Mouse (Mus musculus): Measurements from ENCODE around the gene Prr7. TPM values are rescaled to one million over a fixed set of nuclear protein-coding genes. Genes with fewer than 3 reads are reported as not detected.
"Not testable (repeated sequence)": the region's sequence is repeated elsewhere in the genome, so short reads cannot be mapped to it uniquely, and the experiment has no call there.

Gene Prr7
- total RNA-seq (2021): 10 to 100 TPM; 96.9 to 97.3 TPM

DNA sequence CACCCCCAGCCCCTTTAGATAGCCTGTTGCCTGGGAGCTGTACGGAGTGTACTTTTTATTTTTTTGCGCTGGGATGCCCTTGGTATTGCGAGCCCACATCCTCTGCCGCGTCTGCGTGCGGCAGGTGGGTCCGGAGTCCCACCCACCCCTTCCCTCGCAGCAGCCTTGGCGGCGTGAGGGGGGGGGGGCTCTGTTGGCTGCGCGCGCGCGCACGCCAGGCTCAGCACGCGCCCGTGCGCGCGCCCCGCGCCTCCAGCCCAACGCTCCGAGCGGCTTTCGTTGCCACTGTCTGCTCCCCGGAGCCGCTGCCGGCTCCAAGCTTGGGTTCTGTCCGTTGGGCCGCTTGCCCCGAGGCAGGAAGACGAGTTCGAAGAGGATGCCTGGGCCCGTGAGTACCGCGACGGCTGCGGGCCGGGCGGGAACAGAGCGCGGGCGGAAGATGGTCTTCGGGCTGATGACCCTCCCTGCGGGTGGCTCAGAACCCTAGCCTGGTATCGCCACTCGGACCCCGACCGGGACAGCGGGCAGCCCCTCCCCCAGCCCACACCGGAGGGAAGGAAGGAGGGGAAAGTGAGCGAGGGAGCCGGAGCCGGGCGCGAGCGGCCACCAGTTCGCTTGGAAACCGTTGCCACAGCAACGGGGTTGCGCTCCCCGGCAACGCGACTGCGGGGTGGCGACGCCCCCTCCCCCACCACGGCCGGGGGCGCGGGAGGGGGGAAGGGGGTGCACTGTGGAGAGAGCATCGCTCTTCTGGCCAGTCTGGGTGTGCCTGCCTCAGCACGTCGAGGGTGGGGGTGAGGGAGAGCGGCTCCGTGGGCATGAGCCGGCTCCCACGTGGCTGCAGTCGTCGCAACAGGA, at the start of gene Prr7:
Gene Prr7 (plus strand): TSS at position 241 of the 858 bp plus-strand sequence.
- peak; percentile 67 to 69 for DNase-seq (ENCODE audit: extremely low spot score in 1 of 2, low spot score in 1 of 2)

DNA sequence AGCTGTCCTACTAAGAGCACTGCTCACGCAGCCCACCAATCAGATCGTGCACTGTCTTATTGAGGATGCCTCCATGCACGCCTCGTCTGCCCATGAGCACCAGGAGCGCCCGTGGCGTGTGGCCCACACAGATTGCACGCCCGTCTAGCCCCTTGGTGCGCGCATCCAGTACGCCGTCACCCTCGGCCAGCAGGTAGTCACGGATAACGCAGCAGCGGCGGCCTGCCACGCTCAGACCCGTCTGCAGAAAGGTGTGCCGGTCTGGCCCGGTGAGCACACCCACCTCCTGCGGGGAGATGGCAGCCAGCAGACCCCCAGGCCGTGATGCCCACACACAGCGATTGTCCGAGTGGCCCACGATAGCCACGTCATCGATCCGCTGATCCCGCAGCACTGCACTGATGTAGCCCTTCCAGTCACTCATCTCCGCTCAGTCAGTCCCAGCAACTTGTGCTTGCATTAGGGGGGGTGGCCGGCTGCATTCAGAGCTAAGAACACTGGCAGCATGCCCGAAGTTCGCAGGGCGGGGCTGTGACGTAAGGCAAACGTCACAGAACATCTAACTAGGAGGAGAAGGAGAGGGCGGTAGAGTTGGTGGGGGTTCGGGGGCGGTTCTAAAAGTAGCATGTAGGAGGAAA, 49.2 kb upstream of the Prr7 start, which contains the start of gene Pfn3:
Gene Pfn3 (minus strand): TSS at position 490 of the 638 bp plus-strand sequence.
- peak in 1 of 2 experiments; percentile 64 for DNase-seq (ENCODE audit: extremely low spot score in 1 of 2, low spot score in 1 of 2)

DNA sequence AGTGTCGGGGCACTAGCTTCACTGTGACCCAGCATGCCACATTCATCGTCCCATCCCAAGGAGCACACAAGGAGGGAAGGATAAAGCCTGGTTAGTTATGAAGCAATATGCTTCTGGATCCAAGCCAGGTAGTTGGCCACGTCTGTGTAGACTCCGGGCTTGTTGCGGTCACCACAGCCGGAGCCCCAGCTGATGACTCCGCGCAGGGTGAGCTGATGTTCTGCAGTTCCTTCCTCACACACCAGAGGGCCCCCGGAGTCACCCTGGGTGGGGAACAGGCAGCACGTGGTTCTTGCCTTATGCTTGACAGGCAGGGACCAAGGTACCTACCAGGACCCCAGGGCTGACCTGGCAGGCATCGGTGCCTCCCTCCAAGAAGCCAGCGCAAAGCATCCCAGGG, 46.1 kb upstream of the Prr7 start:
- DNase-seq (ENCODE audit: extremely low spot score in 1 of 2, low spot score in 1 of 2): peak; percentile 85 to 96

DNA sequence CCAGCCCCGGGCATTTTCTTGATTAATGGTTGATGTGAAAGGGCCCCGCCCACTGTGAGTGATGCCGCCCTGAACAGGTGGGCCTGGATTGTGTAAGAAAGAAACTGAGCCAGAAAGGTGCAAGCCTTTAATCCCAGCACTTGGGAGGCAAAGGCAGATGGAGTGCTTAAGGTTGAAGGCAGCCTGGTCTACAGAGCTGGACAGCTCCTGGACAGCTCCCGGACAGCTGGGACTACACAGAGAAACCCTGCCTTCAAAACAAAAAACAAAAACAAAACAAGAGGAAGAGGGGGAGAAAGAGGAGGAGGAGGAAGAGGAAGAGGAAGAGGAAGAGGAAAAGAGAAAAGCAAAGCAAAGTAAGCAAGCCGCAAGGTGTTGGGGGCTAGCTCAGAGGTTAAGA, 44.9 kb upstream of the Prr7 start:
- DNase-seq (ENCODE audit: extremely low spot score in 1 of 2, low spot score in 1 of 2): no peak

DNA sequence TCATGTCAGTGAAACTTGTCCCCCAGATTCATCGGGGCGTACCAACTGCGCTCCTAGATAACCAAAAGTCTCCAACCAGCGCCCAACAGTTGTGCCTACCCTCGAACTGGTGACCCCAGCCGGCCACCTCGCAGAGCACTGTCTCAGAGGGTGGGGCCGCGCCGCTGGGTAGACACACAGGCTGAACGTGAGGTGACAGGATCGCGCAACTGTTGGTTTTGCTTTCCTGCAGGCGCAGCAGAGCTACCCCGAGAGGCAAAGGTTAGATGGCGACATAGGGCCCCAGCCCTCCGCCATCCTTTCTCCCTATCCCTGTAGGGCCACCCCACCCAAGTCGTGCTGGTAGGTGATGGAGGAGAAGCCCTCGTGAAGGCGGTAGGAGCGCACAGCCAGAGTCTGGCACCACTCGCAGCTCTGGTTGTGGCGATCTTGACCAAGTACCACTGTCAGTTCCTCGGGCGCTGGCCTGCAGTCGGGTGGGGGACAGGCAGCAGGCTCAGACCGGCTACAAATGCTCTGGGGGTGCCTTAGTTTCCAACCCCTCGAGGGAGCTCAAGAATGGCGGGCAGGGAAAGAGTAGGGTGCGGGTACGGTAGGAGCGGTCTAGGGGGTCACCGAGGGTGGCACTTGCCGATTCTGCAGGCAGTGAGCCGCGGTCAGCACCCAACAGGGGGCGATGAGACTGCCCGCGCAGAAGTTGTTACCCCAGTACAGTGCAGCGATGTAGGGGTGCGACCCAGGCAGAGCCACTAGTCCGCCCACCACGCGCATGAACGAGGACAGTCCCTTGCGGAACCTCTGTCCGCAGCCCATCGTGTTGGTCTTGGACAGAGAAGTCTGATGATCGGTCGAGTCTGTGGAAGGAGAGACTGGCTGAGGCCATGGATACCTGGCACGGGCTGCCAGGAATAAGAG, 43.8 kb upstream of the Prr7 start:
- DNase-seq (ENCODE audit: extremely low spot score in 1 of 2, low spot score in 1 of 2): peak in 1 of 2 experiments; percentile 11

DNA sequence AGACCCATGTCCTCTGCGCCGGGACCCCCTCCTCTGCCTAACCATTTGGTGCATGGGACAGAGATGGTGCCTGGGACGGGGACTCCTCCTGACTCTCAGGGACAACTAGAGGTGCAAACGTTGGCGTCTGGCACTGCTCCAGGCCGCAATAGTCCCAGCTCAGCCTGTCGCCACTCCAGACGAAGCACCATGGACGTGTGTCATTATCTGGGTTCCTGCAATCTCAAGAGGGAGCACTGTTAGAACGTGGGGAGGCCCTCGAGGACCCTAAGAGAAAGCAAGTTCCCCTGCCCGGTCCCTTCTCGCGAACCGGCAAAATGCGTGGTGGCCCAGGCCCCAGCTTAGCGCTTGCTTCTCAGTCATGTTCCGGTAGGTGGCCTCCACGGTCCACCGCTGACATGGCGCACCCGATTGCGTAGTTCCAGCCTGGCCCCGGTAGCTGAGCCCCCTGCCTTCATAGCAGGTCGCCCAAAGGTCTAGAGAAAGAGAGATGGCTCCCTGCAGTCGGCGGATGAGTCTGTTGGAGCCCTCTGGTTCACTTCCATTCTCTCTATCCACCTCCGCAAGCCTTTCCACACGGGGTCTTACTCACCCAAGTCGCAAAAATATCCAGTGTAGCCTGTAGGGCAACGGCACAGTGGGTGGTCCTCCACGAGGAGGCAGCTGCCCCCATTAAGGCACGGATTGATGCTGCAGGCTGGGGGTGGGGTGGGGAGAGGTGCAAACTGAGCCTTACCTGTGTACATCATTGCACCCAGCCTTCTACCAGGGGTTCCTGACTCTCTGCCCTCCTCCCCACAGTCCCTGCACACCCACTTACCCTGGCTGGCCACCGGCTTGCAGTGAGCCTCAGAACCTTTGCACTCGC, 42.9 kb upstream of the Prr7 start:
- peak; percentile 59 to 61 for DNase-seq (ENCODE audit: extremely low spot score in 1 of 2, low spot score in 1 of 2)

DNA sequence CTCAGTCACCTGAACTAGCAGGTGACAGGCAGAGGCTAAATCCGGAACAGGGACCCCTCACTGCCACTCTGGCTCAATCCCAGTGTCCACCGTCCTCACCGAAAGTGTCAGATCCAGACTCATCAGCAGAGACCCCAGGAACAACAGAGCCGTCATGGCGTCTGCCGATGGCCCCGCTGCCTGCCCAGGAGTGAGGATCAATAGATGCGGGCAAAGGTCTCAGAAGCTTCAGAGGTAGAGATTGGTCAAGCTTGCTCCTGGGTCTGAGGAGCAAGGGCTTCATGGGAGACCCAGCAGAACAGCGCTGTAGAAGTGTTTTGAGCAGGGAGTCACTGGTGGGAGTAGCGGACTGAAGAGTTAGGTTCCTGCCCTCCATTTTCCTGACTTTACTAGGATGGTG, 37.5 kb upstream of the Prr7 start, which contains the start of gene F12:
Gene F12 (minus strand): TSS at position 181 of the 400 bp plus-strand sequence.
- no peak for DNase-seq (ENCODE audit: extremely low spot score in 1 of 2, low spot score in 1 of 2)

DNA sequence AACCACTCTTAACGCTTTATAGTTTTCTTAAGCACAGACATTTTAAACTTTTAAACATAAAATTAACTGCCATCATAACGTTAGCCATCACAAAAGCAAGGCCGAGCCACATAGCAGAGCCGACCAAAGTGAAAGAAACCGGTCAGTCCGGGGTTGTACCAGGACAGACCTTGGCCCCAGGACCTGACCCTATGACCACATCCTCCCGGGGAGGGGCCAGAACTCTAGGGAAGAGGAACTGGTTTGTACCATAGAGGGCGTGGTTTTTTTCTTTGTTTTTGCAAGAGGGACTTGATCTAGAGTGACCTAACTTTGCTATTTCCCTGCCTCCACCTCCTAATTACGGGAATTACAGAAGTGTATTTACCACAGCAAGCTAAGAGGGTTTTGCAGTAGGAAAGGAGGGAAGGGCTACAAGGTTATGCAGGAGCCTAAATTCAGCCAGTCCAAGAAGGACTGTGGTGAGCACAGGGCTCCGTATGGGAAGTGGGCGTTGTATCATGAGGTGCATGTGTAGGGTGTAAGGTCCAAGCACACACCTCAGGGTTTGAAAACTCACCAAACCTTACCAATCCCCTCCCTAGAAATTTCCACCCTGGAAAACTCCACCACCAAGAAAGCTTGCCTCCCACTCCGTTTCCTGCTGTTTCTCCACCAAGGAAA, 34.7 kb upstream of the Prr7 start:
- no peak for DNase-seq (ENCODE audit: extremely low spot score in 1 of 2, low spot score in 1 of 2)

DNA sequence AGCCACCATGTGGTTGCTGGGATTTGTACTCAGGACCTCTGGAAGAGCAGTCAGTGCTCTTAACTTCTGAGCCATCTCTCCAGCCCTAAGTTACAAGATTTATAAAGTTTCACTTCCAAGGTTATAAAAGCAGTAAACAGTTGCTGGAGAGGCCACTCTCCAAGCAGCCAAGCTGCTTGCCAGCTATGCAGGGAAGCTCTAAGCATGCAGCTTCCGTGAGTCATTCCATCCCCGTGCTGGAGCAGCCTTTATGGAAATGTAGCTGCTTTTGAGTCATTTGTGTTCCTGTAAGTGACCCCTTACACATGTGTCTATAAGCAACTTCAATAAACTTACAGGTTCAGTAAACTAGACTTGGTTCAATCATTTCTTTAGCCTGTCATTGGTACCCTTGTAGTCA, 33.5 kb upstream of the Prr7 start:
- DNase-seq (ENCODE audit: extremely low spot score in 1 of 2, low spot score in 1 of 2): no peak

DNA sequence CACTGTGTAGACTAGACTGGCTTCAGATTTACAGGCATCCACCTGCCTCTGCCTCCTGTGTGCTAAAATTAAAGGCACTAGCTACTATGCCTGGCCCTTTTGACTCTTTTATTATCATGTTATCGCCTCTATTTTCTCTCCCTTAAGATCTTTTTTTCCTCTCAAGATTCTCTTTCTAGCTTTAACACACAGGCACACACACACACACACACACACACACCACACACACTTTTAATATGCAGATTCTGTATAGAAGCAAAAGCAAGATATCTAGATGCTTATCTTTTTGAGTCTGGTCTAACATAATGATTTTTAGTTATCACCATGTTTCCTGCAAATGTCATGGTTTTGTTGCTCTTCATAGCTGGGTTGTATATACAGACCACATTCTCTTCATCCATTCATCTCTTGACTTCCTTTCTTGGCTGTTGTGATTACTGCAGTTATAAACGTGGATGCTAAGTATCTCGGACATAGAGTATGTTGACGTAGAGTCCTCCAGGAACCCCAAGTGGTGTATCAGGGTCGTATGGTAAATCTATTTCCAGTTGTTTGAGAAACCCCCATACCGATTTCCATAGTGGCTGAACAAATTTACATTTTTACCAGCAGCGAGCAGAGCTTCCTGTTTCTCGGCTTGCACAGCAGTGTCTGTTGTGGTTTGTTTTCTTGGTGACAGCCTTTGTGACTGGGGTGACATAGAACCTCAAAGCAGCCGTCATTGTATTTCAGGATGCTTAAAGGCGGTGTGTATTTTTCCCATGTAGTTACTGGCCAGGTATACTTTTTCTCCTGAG, 32.0 kb upstream of the Prr7 start:
- no peak for DNase-seq (ENCODE audit: extremely low spot score in 1 of 2, low spot score in 1 of 2)

DNA sequence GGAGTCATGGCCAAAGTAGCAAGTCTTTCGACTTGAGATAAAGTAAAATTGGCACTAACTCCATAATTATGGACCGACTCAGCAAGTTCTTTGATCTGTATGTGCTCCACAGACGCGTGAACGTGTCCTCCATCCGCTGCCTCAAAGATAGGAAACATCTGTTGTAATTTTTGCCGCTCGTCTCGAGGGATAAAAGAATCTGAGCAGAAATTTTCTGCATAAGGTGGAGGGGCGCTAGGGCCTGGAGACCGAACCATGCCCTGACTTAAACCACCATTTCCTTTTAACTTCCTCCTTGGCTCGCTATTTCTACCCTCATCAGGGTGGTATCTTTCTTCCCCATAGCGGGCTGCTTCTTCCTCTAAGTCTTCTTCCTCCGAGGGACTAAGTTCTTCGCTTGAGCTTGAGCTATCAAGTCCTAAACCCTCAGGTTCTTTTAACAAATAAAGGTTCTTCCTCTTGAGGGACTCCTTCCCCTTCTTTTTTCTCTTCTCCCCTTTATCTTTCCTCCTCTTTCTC, 26.9 kb upstream of the Prr7 start:
- DNase-seq (ENCODE audit: extremely low spot score in 1 of 2, low spot score in 1 of 2): not testable (repeated sequence)

DNA sequence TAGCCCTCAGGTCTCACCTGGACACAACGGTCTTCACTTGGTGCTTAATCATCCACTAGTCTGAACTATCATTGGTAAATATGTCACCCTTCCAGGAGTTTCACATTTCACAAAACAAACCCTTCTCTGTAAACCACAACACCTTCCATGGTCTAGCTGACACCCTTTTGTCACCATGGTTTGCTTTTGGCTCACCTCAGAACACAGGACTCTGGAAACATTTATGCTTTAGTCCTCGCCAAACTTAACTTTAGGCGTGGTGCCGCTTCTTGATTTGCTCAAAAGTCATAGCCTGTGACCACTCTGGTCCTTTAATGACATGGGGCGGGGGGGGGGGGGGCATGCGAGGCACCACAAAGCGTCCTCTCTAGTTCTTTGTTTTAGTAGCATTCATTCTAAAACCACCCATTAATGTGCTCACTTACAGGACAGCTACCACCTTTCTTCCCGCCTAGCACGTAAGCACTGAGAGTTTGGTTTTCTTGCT, 20.2 kb upstream of the Prr7 start:
- DNase-seq (ENCODE audit: extremely low spot score in 1 of 2, low spot score in 1 of 2): no peak

DNA sequence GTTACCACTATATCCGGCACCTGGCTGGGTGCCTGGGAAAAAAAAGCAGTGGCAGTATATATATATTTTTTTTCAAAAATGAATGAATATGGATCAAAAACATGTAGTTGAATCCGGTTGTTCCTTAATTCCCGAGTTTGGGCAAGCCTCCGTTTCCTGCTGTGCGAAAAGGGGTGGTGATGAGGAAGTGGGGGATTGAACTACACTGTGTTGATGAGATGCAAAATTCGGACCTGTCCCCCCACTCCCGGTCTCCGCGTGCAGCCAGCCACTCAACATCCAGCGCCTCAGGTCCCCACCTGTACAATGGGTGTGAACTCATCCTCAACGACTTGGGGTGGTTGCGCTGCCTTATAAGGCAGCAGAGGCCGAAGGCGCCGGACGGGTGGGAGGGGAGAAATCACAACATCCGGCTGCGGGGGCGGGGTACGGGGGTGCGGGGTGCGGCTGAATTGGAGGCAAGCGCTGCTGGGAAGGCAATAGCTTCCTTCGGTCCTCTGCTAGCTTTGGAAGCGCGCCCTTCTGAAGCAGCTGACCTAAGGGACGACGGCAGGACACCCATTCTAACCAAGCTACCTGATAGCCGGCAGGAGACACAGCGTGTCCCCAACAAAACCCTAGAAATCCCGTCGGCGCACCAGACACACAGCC, 19.7 kb upstream of the Prr7 start:
- DNase-seq (ENCODE audit: extremely low spot score in 1 of 2, low spot score in 1 of 2): no peak

DNA sequence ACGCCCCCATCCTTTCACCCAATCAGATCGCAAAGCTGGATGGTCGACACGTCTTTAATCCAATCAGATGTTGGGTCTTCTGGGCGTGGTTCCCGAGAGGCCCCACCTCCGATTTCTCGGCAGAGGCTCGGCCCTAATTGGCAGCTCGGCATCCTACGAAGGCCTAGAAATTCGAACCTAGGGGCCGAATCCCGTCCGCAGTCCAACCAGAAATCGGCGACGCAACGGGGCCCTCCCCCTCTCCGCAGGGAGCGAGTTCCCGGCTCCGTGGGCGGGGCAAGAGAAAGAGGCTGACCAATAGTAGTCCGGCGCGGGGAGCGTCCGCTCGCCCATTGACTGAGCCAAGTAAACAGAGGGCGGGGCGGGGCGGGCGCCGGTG, 19.1 kb upstream of the Prr7 start, which contains the start of gene Grk6:
Gene Grk6 (plus strand): TSS at position 136 of the 379 bp plus-strand sequence.
- peak; percentile 93 to 94 for DNase-seq (ENCODE audit: extremely low spot score in 1 of 2, low spot score in 1 of 2)

DNA sequence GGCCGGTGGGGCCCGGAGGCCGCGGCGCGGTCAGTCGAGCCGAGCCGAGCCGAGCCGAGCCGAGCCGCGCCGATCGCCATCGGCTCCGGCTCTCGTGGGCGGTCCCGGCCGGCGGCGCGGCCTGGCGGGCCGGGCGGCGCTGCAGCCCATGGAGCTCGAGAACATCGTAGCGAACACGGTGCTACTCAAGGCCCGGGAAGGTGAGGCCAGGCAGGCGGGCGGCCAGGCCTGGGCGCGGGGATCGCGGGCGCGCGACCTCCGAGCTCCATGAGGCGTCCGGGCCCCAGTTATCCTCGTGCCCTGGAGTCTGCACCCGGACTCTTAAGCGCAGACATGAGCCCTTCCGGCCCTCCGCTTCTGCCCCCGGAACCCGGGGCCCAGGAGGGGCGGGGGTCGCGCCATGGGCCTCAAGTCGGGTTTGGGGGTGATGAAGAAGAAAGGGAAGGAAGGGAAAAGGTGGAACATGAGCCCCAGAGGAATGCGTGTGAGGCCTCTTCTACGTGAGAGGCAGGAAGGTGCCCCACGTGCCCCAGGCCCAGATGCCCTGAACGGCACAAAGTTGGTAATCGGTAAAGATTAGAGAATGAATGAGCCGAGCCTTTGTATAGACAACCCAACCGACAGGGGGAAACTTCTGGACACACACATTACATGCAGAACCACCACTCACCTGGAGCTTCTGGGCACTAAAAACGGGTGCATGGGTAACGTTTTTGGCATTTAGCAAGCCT, 18.5 kb upstream of the Prr7 start:
- no peak for DNase-seq (ENCODE audit: extremely low spot score in 1 of 2, low spot score in 1 of 2)

DNA sequence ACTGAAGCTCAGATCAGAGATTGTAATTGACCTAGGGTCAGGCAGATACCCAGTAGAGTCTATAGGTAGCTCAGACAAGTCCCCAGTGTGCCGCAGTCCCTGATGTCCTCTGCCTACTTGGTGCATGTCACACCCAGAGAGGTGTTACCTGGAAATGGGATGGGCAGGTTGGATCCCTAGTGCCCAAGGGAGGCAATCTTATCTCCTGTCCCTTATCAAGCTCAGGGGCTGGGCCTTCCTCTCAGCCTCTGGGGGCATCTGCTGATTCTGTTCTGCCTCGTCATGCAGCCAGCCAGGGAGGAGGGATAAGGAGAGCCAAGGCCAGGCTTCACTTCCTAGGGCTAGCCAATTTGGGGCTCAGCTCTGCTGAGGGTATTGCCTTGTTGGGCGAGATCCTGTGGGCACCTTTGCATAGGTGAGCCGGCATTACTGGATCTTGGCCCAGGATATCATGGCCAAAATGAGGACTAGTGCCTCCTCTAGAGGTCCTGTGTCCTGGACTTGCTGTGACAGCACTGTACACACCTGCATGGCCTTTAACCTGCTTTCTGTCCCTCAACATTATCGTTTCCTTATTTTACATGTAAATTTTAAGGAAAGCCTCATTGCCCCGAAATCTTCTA, 17.5 kb upstream of the Prr7 start:
- DNase-seq (ENCODE audit: extremely low spot score in 1 of 2, low spot score in 1 of 2): no peak

Measured in layer of hippocampus, postnatal 25 days (tissue).